Mouse (Mus musculus): Measurements from ENCODE around the gene Cfap43.
"Not testable (repeated sequence)": the region's sequence is repeated elsewhere in the genome, so short reads cannot be mapped to it uniquely, and the experiment has no call there.

Cfap43 gene

GRCm38 (mm10) chr19:47853951-47854795 lies 64.9 kb downstream of the Cfap43 start:
- peak; percentile 31 for DNase-seq (ENCODE audit: extremely low spot score, low spot score)

- DNase-seq (ENCODE audit: extremely low spot score, low spot score): no peak
Measured at GRCm38 (mm10) chr19:47853053-47853452, 66.0 kb downstream of the Cfap43 start.

GRCm38 (mm10) chr19:47852131-47852530 lies 67.0 kb downstream of the Cfap43 start:
- DNase-seq (ENCODE audit: extremely low spot score, low spot score): not testable (repeated sequence)

GRCm38 (mm10) chr19:47849735-47850134 lies 69.4 kb downstream of the Cfap43 start:
- DNase-seq (ENCODE audit: extremely low spot score, low spot score): no peak

GRCm38 (mm10) chr19:47841234-47841633 lies 77.9 kb downstream of the Cfap43 start:
- not testable (repeated sequence) for DNase-seq (ENCODE audit: extremely low spot score, low spot score)

GRCm38 (mm10) chr19:47837527-47837901 lies 81.6 kb downstream of the Cfap43 start:
- DNase-seq (ENCODE audit: extremely low spot score, low spot score): no peak

- DNase-seq (ENCODE audit: extremely low spot score, low spot score): peak; percentile 91
Measured at GRCm38 (mm10) chr19:47836701-47837526, 82.2 kb downstream of the Cfap43 start.

- no peak for DNase-seq (ENCODE audit: extremely low spot score, low spot score)
Measured at GRCm38 (mm10) chr19:47835776-47836175, 83.3 kb downstream of the Cfap43 start.

- no peak for DNase-seq (ENCODE audit: extremely low spot score, low spot score)
Measured at GRCm38 (mm10) chr19:47834614-47835013, 84.5 kb downstream of the Cfap43 start.

- no peak for DNase-seq (ENCODE audit: extremely low spot score, low spot score)
Measured at GRCm38 (mm10) chr19:47832316-47832715, 86.8 kb downstream of the Cfap43 start.

GRCm38 (mm10) chr19:47831111-47831510 lies 88.0 kb downstream of the Cfap43 start:
- no peak for DNase-seq (ENCODE audit: extremely low spot score, low spot score)

- DNase-seq (ENCODE audit: extremely low spot score, low spot score): no peak
Measured at GRCm38 (mm10) chr19:47829913-47830450, 89.1 kb downstream of the Cfap43 start.

GRCm38 (mm10) chr19:47824026-47824425 lies 95.1 kb downstream of the Cfap43 start:
- DNase-seq (ENCODE audit: extremely low spot score, low spot score): no peak

- DNase-seq (ENCODE audit: extremely low spot score, low spot score): no peak
Measured at GRCm38 (mm10) chr19:47822143-47822796, 96.8 kb downstream of the Cfap43 start.

- DNase-seq (ENCODE audit: extremely low spot score, low spot score): no peak
Measured at GRCm38 (mm10) chr19:47821494-47821872, 97.6 kb downstream of the Cfap43 start.

- DNase-seq (ENCODE audit: extremely low spot score, low spot score): peak; percentile 76
Measured at GRCm38 (mm10) chr19:47820832-47821493, 98.1 kb downstream of the Cfap43 start.

- DNase-seq (ENCODE audit: extremely low spot score, low spot score): no peak
Measured at GRCm38 (mm10) chr19:47817692-47818091, 101.4 kb downstream of the Cfap43 start.

GRCm38 (mm10) chr19:47814721-47815120 lies 104.4 kb downstream of the Cfap43 start:
- DNase-seq (ENCODE audit: extremely low spot score, low spot score): no peak

GRCm38 (mm10) chr19:47812091-47812490 lies 107.0 kb downstream of the Cfap43 start:
- DNase-seq (ENCODE audit: extremely low spot score, low spot score): no peak

- DNase-seq (ENCODE audit: extremely low spot score, low spot score): no peak
Measured at GRCm38 (mm10) chr19:47798583-47798982, 120.5 kb downstream of the Cfap43 start.

GRCm38 (mm10) chr19:47796699-47797098 lies 122.4 kb downstream of the Cfap43 start:
- no peak for DNase-seq (ENCODE audit: extremely low spot score, low spot score)
